Mouse (Mus musculus): ENCODE data around the gene Khsrp. TPM values are rescaled to one million over a fixed set of nuclear protein-coding genes. Genes with fewer than 3 reads are reported as not detected.

The Khsrp gene
- polyA plus RNA-seq, 1 experiment: 18.7 TPM

- no peak overlapping the region for H3K4me3 ChIP-seq (ENCODE audit: insufficient read depth, low read depth, low read length)
- H3K4me1 ChIP-seq (ENCODE audit: control insufficient read depth, insufficient read depth, insufficient read length, low read length): no peaks in the 10 kb centered on the region
- H3K27ac ChIP-seq (replicated peaks; ENCODE audit: low read depth, low read length): no peak overlapping the region
Measured at GRCm38 (mm10) chr17:57007137-57007905, 24.0 kb downstream of the Khsrp start.

- H3K4me3 ChIP-seq (ENCODE audit: insufficient read depth, low read depth, low read length): no peak overlapping the region
- no peak overlapping the region for H3K27ac ChIP-seq (replicated peaks; ENCODE audit: low read depth, low read length)
- no peaks in the 10 kb centered on the region for H3K4me1 ChIP-seq (ENCODE audit: control insufficient read depth, insufficient read depth, insufficient read length, low read length)
Measured at GRCm38 (mm10) chr17:57003994-57004393, 27.3 kb downstream of the Khsrp start.

- Histone ChIP-seq H3K27ac (replicated peaks; ENCODE audit: low read depth, low read length) (no peak overlapping the region), H3K4me1 (ENCODE audit: control insufficient read depth, insufficient read depth, insufficient read length, low read length) (no peaks in the 10 kb centered on the region), H3K4me3 (ENCODE audit: insufficient read depth, low read depth, low read length) (no peak overlapping the region)
Measured at GRCm38 (mm10) chr17:57001228-57001627, 30.1 kb downstream of the Khsrp start.

- no peak within 1 kb of the TSS for H3K4me3 ChIP-seq (ENCODE audit: insufficient read depth, low read depth, low read length)
- no peak within 1 kb of the TSS for H3K27ac ChIP-seq (replicated peaks; ENCODE audit: low read depth, low read length)
- no peaks in the 10 kb centered on the region for H3K4me1 ChIP-seq (ENCODE audit: control insufficient read depth, insufficient read depth, insufficient read length, low read length)
Measured at GRCm38 (mm10) chr17:56999968-57000609, 31.2 kb downstream of the Khsrp start, which contains the start of gene Pspn. Pspn (minus strand) TSS chr17:57000018.

GRCm38 (mm10) chr17:56999414-56999813, 31.9 kb downstream of the Khsrp start:
- Histone ChIP-seq H3K27ac (replicated peaks; ENCODE audit: low read depth, low read length) (no peak overlapping the region), H3K4me3 (ENCODE audit: insufficient read depth, low read depth, low read length) (no peak overlapping the region), H3K4me1 (ENCODE audit: control insufficient read depth, insufficient read depth, insufficient read length, low read length) (no peaks in the 10 kb centered on the region)

- peak within 1 kb of the TSS; percentile 7; the same call in 1 of the 2 replicates for H3K27ac ChIP-seq (replicated peaks; ENCODE audit: low read depth, low read length)
- peak within 1 kb of the TSS; percentile 81 for H3K4me3 ChIP-seq (ENCODE audit: insufficient read depth, low read depth, low read length)
- no peaks in the 10 kb centered on the region for H3K4me1 ChIP-seq (ENCODE audit: control insufficient read depth, insufficient read depth, insufficient read length, low read length)
Measured at GRCm38 (mm10) chr17:56997029-56997667, 34.2 kb downstream of the Khsrp start, which contains the start of gene Alkbh7. Alkbh7 (plus strand) TSS chr17:56997339.

- Histone ChIP-seq H3K4me1 (ENCODE audit: control insufficient read depth, insufficient read depth, insufficient read length, low read length) (no peaks in the 10 kb centered on the region), H3K27ac (replicated peaks; ENCODE audit: low read depth, low read length) (peak overlapping the region; percentile 7; the same call in 1 of the 2 replicates), H3K4me3 (ENCODE audit: insufficient read depth, low read depth, low read length) (no peak overlapping the region)
Measured at GRCm38 (mm10) chr17:56996506-56996905, 34.8 kb downstream of the Khsrp start.

GRCm38 (mm10) chr17:56995046-56995445, 36.3 kb downstream of the Khsrp start:
- Histone ChIP-seq H3K27ac (replicated peaks; ENCODE audit: low read depth, low read length) (no peak overlapping the region), H3K4me1 (ENCODE audit: control insufficient read depth, insufficient read depth, insufficient read length, low read length) (0 out of 2 replicates have a peak, but pooled peaks cover 5% of the 10 kb centered on the region), H3K4me3 (ENCODE audit: insufficient read depth, low read depth, low read length) (no peak overlapping the region)

- H3K4me3 ChIP-seq (ENCODE audit: insufficient read depth, low read depth, low read length): peak overlapping the region; percentile 87
- no peak overlapping the region for H3K27ac ChIP-seq (replicated peaks; ENCODE audit: low read depth, low read length)
- H3K4me1 ChIP-seq (ENCODE audit: control insufficient read depth, insufficient read depth, insufficient read length, low read length): 0 out of 2 replicates have a peak, but pooled peaks cover 5% of the 10 kb centered on the region
Measured at GRCm38 (mm10) chr17:56990966-56991365, 40.4 kb downstream of the Khsrp start.

- Histone ChIP-seq H3K4me3 (ENCODE audit: insufficient read depth, low read depth, low read length) (peak within 1 kb of the TSS; percentile 87), H3K27ac (replicated peaks; ENCODE audit: low read depth, low read length) (peak within 1 kb of the TSS; percentile 77), H3K4me1 (ENCODE audit: control insufficient read depth, insufficient read depth, insufficient read length, low read length) (0 out of 2 replicates have a peak, but pooled peaks cover 5% of the 10 kb centered on the region)
Measured at GRCm38 (mm10) chr17:56990115-56990746, 41.1 kb downstream of the Khsrp start, which contains the start of gene Clpp. Clpp (plus strand) TSS chr17:56990305.

- H3K4me3 ChIP-seq (ENCODE audit: insufficient read depth, low read depth, low read length): peak overlapping the region; percentile 77
- 0 out of 2 replicates have a peak, but pooled peaks cover 5% of the 10 kb centered on the region for H3K4me1 ChIP-seq (ENCODE audit: control insufficient read depth, insufficient read depth, insufficient read length, low read length)
- H3K27ac ChIP-seq (replicated peaks; ENCODE audit: low read depth, low read length): peak overlapping the region; percentile 34; the same call in 1 of the 2 replicates
Measured at GRCm38 (mm10) chr17:56989467-56990114, 41.7 kb downstream of the Khsrp start.

GRCm38 (mm10) chr17:56988921-56989430, 42.3 kb downstream of the Khsrp start:
- Histone ChIP-seq H3K4me1 (ENCODE audit: control insufficient read depth, insufficient read depth, insufficient read length, low read length) (0 out of 2 replicates have a peak, but pooled peaks cover 5% of the 10 kb centered on the region), H3K27ac (replicated peaks; ENCODE audit: low read depth, low read length) (no peak overlapping the region), H3K4me3 (ENCODE audit: insufficient read depth, low read depth, low read length) (no peak overlapping the region)

GRCm38 (mm10) chr17:56988441-56988840, 42.9 kb downstream of the Khsrp start:
- H3K4me1 ChIP-seq (ENCODE audit: control insufficient read depth, insufficient read depth, insufficient read length, low read length): 0 out of 2 replicates have a peak, but pooled peaks cover 5% of the 10 kb centered on the region
- H3K27ac ChIP-seq (replicated peaks; ENCODE audit: low read depth, low read length): no peak overlapping the region
- no peak overlapping the region for H3K4me3 ChIP-seq (ENCODE audit: insufficient read depth, low read depth, low read length)

Data from brown adipose tissue, adult 24 weeks (tissue).